Mouse (Mus musculus): ENCODE results near the gene Pbp2.

Gene Pbp2

GRCm38 (mm10) chr6:135310305-135310704 lies at the start of gene Pbp2:
Pbp2 (minus strand) TSS chr6:135310405.
- no peak for DNase-seq

- DNase-seq, result no peak
Measured at GRCm38 (mm10) chr6:135354953-135355352, 44.7 kb upstream of the Pbp2 start.

GRCm38 (mm10) chr6:135352537-135352936 lies 42.3 kb upstream of the Pbp2 start:
- no peak for DNase-seq

GRCm38 (mm10) chr6:135351638-135352302 lies 41.6 kb upstream of the Pbp2 start:
- no peak for DNase-seq

- DNase-seq, result no peak
Measured at GRCm38 (mm10) chr6:135341076-135341378, 30.8 kb upstream of the Pbp2 start.

GRCm38 (mm10) chr6:135340355-135341075 lies 30.3 kb upstream of the Pbp2 start:
- peak; percentile 47 for DNase-seq

GRCm38 (mm10) chr6:135336376-135336775 lies 26.2 kb upstream of the Pbp2 start:
- DNase-seq, result no peak

- no peak for DNase-seq
Measured at GRCm38 (mm10) chr6:135333994-135334651, 23.9 kb upstream of the Pbp2 start.

GRCm38 (mm10) chr6:135332737-135333281 lies 22.6 kb upstream of the Pbp2 start:
- no peak for DNase-seq

GRCm38 (mm10) chr6:135331916-135332315 lies 21.7 kb upstream of the Pbp2 start:
- DNase-seq, result peak; percentile 60

GRCm38 (mm10) chr6:135326847-135327246 lies 16.6 kb upstream of the Pbp2 start:
- DNase-seq, result no peak

GRCm38 (mm10) chr6:135324686-135325300 lies 14.6 kb upstream of the Pbp2 start:
- DNase-seq, result no peak

- DNase-seq, result no peak
Measured at GRCm38 (mm10) chr6:135324111-135324510, 13.9 kb upstream of the Pbp2 start.

GRCm38 (mm10) chr6:135323311-135323982 lies 13.2 kb upstream of the Pbp2 start:
- DNase-seq, result peak; percentile 20

GRCm38 (mm10) chr6:135322749-135323148 lies 12.5 kb upstream of the Pbp2 start:
- DNase-seq, result no peak

- DNase-seq, result no peak
Measured at GRCm38 (mm10) chr6:135319431-135319933, 9.3 kb upstream of the Pbp2 start.

- DNase-seq, result no peak
Measured at GRCm38 (mm10) chr6:135316141-135316540, 5.9 kb upstream of the Pbp2 start.

GRCm38 (mm10) chr6:135313981-135314380 lies 3.8 kb upstream of the Pbp2 start:
- DNase-seq, result no peak

GRCm38 (mm10) chr6:135312038-135312437 lies 1.8 kb upstream of the Pbp2 start:
- DNase-seq, result no peak

GRCm38 (mm10) chr6:135304576-135305260 lies 5.5 kb downstream of the Pbp2 start:
- no peak for DNase-seq

- no peak for DNase-seq
Measured at GRCm38 (mm10) chr6:135302421-135303125, 7.6 kb downstream of the Pbp2 start.
